Mouse (Mus musculus) lung, embryonic 16.5 days (tissue): ENCODE measurements around the gene Klhdc4. TPM values are rescaled to one million over a fixed set of nuclear protein-coding genes. Genes with fewer than 3 reads are reported as not detected.

Experiments used
- ATAC-seq: fragments of 200-750 bp; cut with Nextera tagmentation; 2 replicates; pipeline ENCODE4 v1.8.0; 2017; ENCODE audit warnings: low read depth, mild to moderate bottlenecking, moderate library complexity
- H3K27ac ChIP-seq: fragments of 300-500 bp; sonication (generic); 2 replicates; pipeline ENCODE4 v1.5.1; 2014; ENCODE audit warnings: mild to moderate bottlenecking, control low read depth, low read length
- H3K27me3 ChIP-seq: fragments of 300-500 bp; sonication (generic); 2 replicates; pipeline ENCODE4 v1.6.1; 2014; ENCODE audit warnings: low read depth, low read length, mixed read lengths; ENCODE audit not compliant: control insufficient read depth, insufficient read depth
- H3K36me3 ChIP-seq: fragments of 300-500 bp; sonication (generic); 2 replicates; pipeline ENCODE4 v1.6.1; 2014; ENCODE audit warnings: low read length; ENCODE audit not compliant: control insufficient read depth, insufficient read depth
- H3K4me1 ChIP-seq: fragments of 300-500 bp; sonication (generic); replicated peaks from 2 replicates; pipeline ENCODE4 v1.6.1; 2014; ENCODE audit warnings: low read length, mixed read lengths; ENCODE audit not compliant: control insufficient read depth, insufficient read depth
- H3K4me2 ChIP-seq: fragments of 300-500 bp; sonication (generic); 2 replicates; pipeline ENCODE4 v1.6.1; 2014; ENCODE audit warnings: low read depth, low read length, control low read depth
- H3K4me3 ChIP-seq: fragments of 300-500 bp; sonication (generic); 2 replicates; pipeline ENCODE4 v1.5.1; 2014; ENCODE audit warnings: mild to moderate bottlenecking, low read length, control low read depth
- H3K9ac ChIP-seq: fragments of 300-500 bp; sonication (generic); 2 replicates; pipeline ENCODE4 v1.6.1; 2014; ENCODE audit warnings: low read length, control low read depth
- H3K9me3 ChIP-seq: fragments of 300-500 bp; sonication (generic); 2 replicates; pipeline ENCODE4 v1.6.1; 2016; ENCODE audit warnings: low read length; ENCODE audit not compliant: control insufficient read depth
- WGBS: fragments of 180-500 bp; shearing (Covaris S2); extraction: QIAGEN DNeasy Blood & Tissue Kit; methylation state at CpG from one replicate; pipeline ENCODE4 v1.1.7; 2014; 5-methylcytosine and 5-hydroxymethylcytosine counted together
- polyA plus RNA-seq: library from polyadenylated mRNA; unstranded; fragments of >200 nt; fragmentation: Nextera tagmentation; extraction: Ambion mirVana; gene quantifications from 2 replicates; pipeline ENCODE4 v1.2.1, GENCODE M21; 2015

Klhdc4 gene
- polyA plus RNA-seq, 1 experiment from 2014 or later: 33.2 TPM

- 56% methylated on average over 12 of the region's 12 CpGs for WGBS
- Histone ChIP-seq H3K4me1 (no peaks in the 10 kb centered on the region), H3K9me3 (no peaks in the 10 kb centered on the region), H3K27ac (no peak overlapping the region), H3K4me3 (no peak overlapping the region), H3K4me2 (no peak overlapping the region), H3K27me3 (peaks cover 2% of the 10 kb centered on the region; the same call in 1 of the 2 replicates), H3K9ac (no peak overlapping the region), H3K36me3 (no peaks in the 10 kb centered on the region)
- no peak for ATAC-seq
Measured at GRCm38 (mm10) chr8:121758470-121758869, 70.9 kb downstream of the Klhdc4 start.

GRCm38 (mm10) chr8:121751407-121751806 is 78.0 kb downstream of the Klhdc4 start:
- Histone ChIP-seq H3K9me3 (peaks cover 7% of the 10 kb centered on the region), H3K4me3 (no peak overlapping the region), H3K36me3 (no peaks in the 10 kb centered on the region), H3K27me3 (peaks cover 2% of the 10 kb centered on the region; the same call in 1 of the 2 replicates), H3K27ac (no peak overlapping the region), H3K4me2 (no peak overlapping the region), H3K4me1 (no peaks in the 10 kb centered on the region), H3K9ac (no peak overlapping the region)
- 16% methylated on average over 3 of the region's 3 CpGs for WGBS
- ATAC-seq: no peak

- H3K36me3 ChIP-seq: no peaks in the 10 kb centered on the region
- 37% methylated on average over 3 of the region's 3 CpGs for WGBS
- H3K4me2 ChIP-seq: no peak overlapping the region
Measured at GRCm38 (mm10) chr8:121750512-121750911, 78.9 kb downstream of the Klhdc4 start.

GRCm38 (mm10) chr8:121749501-121749900 is 79.9 kb downstream of the Klhdc4 start:
- 73% methylated on average over 9 of the region's 9 CpGs for WGBS
- Histone ChIP-seq H3K27ac (no peak overlapping the region), H3K36me3 (no peaks in the 10 kb centered on the region), H3K9me3 (peaks cover 7% of the 10 kb centered on the region), H3K4me2 (no peak overlapping the region), H3K4me3 (no peak overlapping the region), H3K4me1 (no peaks in the 10 kb centered on the region), H3K27me3 (no peaks in the 10 kb centered on the region), H3K9ac (no peak overlapping the region)
- ATAC-seq: no peak

More at GRCm38 (mm10) chr8:121750512-121750911, 78.9 kb downstream of the Klhdc4 start:
- no peaks in the 10 kb centered on the region for H3K4me1 ChIP-seq
- peaks cover 7% of the 10 kb centered on the region for H3K9me3 ChIP-seq
- ATAC-seq: no peak
- no peak overlapping the region for H3K27ac ChIP-seq
- H3K9ac ChIP-seq: no peak overlapping the region
- no peak overlapping the region for H3K4me3 ChIP-seq
- peaks cover 2% of the 10 kb centered on the region; the same call in 1 of the 2 replicates for H3K27me3 ChIP-seq

Other genes starting within 250 kb of the Klhdc4 start
- gene Map1lc3b, start 239.2 kb downstream of the Klhdc4 start, polyA plus RNA-seq: 211 and 234 TPM in 2 replicates
- 13.0 and 14.4 TPM in 2 replicates for gene Zcchc14, start 176.7 kb downstream of the Klhdc4 start, polyA plus RNA-seq
- gene Jph3, start 99.9 kb downstream of the Klhdc4 start, polyA plus RNA-seq: 0.38 and 0.50 TPM in 2 replicates
- 10.4 and 10.7 TPM in 2 replicates for gene Slc7a5, start 78.1 kb upstream of the Klhdc4 start, polyA plus RNA-seq
- gene Car5a, start 115.3 kb upstream of the Klhdc4 start, polyA plus RNA-seq: not detected in 2 replicates
- gene Banp, start 120.2 kb upstream of the Klhdc4 start, polyA plus RNA-seq: 50.7 and 53.0 TPM in 2 replicates